Mouse (Mus musculus) midbrain, embryonic 16.5 days (tissue): ENCODE measurements around the gene Car4. TPM values are rescaled to one million over a fixed set of nuclear protein-coding genes. Genes with fewer than 3 reads are reported as not detected.

Experiments
- ATAC-seq: fragments of 200-750 bp; cut with Nextera tagmentation; 2 replicates; pipeline ENCODE4 v1.8.0; 2017; ENCODE audit warnings: moderate TSS enrichment
- H3K27ac ChIP-seq: fragments of 300-500 bp; sonication (generic); 2 replicates; pipeline ENCODE4 v1.5.1; 2014; ENCODE audit warnings: mild to moderate bottlenecking, low read length, mixed read lengths
- H3K27me3 ChIP-seq: fragments of 300-500 bp; sonication (generic); 2 replicates; pipeline ENCODE4 v1.6.1; 2014; ENCODE audit warnings: low read depth, low read length, mixed read lengths; ENCODE audit not compliant: control insufficient read depth, insufficient read depth
- H3K36me3 ChIP-seq: fragments of 300-500 bp; sonication (generic); 2 replicates; pipeline ENCODE4 v1.6.1; 2014; ENCODE audit warnings: mild to moderate bottlenecking, low read length, moderate library complexity, mixed read lengths; ENCODE audit not compliant: control insufficient read depth, insufficient read depth
- H3K4me1 ChIP-seq: fragments of 300-500 bp; sonication (generic); 2 replicates; pipeline ENCODE4 v1.6.1; 2014; ENCODE audit warnings: mild to moderate bottlenecking, low read length, mixed read lengths; ENCODE audit not compliant: control insufficient read depth, insufficient read depth
- H3K4me2 ChIP-seq: fragments of 300-500 bp; sonication (generic); 2 replicates; pipeline ENCODE4 v1.6.1; 2014; ENCODE audit warnings: mild to moderate bottlenecking, low read length, mixed read lengths
- H3K4me3 ChIP-seq: fragments of 300-500 bp; sonication (generic); 2 replicates; pipeline ENCODE4 v1.5.1; 2014; ENCODE audit warnings: low read depth, mild to moderate bottlenecking, low read length, moderate library complexity, mixed read lengths
- H3K9ac ChIP-seq: fragments of 300-500 bp; sonication (generic); 2 replicates; pipeline ENCODE4 v1.6.1; 2014; ENCODE audit warnings: low read depth, low read length, mixed read lengths
- H3K9me3 ChIP-seq: fragments of 300-500 bp; sonication (generic); replicated peaks from 2 replicates; pipeline ENCODE4 v1.6.1; 2014; ENCODE audit warnings: mild to moderate bottlenecking, low read length, mixed read lengths; ENCODE audit not compliant: control insufficient read depth, poor library complexity, severe bottlenecking
- WGBS: fragments of 180-500 bp; shearing (Covaris S2); extraction: QIAGEN DNeasy Blood & Tissue Kit; methylation state at CpG from one replicate; pipeline ENCODE4 v1.1.7; 2014; 5-methylcytosine and 5-hydroxymethylcytosine counted together
- polyA plus RNA-seq: library from polyadenylated mRNA; unstranded; fragments of >200 nt; fragmentation: Nextera tagmentation; extraction: Ambion mirVana; gene quantifications from 2 replicates; pipeline ENCODE4 v1.2.1, GENCODE M21; 2015

Car4 gene
- polyA plus RNA-seq, 1 experiment from 2014 or later, result 5.7 TPM

DNA sequence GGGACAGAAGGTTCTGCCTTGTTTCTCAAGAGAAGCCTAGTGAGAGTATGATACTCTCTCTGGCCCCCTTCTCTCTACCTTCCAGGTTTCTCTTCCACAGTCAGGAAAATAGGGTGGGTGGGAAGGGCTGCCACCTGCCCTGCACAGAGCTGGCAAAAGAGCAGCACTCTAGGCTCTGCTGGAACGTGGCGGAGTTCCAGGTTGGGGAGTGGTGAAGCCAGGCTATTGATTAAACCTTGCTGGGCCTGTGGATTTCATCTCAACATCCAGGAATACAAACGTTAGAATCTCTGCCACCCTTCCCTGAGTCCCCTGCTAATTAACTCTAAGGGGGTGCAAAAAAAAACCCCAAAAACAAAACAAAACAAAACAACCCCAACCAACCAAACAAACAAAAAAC is 9.1 kb upstream of the Car4 start:
- peaks cover 13% of the 10 kb centered on the region for H3K4me1 ChIP-seq
- H3K36me3 ChIP-seq, result no peaks in the 10 kb centered on the region
- H3K9ac ChIP-seq, result no peak overlapping the region
- no peaks in the 10 kb centered on the region for H3K9me3 ChIP-seq
- H3K27ac ChIP-seq, result no peak overlapping the region
- no peak overlapping the region for H3K4me3 ChIP-seq
- no peak for ATAC-seq
- no peaks in the 10 kb centered on the region; the same call in 1 of the 2 replicates for H3K27me3 ChIP-seq
- no peak overlapping the region for H3K4me2 ChIP-seq
- 34% methylated on average over 3 of the region's 3 CpGs for WGBS

DNA sequence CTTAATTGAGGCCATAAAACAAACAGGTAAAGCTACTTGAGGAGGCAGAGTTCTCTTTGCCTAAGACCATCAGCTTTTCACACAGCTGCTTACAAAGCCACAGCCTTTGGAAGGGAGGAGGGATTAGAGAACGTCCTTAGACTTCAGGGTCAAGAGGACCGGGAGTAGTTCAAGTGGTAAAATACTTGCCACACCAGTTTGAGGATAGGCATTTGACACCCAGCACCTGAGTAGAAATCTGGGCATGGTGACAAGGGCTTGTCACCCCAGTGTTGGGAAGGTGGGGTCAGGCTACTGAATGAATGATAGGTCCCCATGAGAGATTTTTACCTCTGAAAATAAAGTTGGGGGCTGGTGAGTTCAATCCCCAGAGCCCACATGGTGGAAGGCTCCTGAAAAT is 5.0 kb upstream of the Car4 start:
- Histone ChIP-seq H3K4me1 (peaks cover 6% of the 10 kb centered on the region; the same call in 1 of the 2 replicates), H3K4me3 (no peak overlapping the region), H3K27me3 (peaks cover 12% of the 10 kb centered on the region), H3K27ac (no peak overlapping the region), H3K9me3 (no peaks in the 10 kb centered on the region), H3K4me2 (no peak overlapping the region), H3K36me3 (no peaks in the 10 kb centered on the region), H3K9ac (no peak overlapping the region)
- 19% methylated on average over 2 of the region's 2 CpGs for WGBS
- ATAC-seq, result no peak

DNA sequence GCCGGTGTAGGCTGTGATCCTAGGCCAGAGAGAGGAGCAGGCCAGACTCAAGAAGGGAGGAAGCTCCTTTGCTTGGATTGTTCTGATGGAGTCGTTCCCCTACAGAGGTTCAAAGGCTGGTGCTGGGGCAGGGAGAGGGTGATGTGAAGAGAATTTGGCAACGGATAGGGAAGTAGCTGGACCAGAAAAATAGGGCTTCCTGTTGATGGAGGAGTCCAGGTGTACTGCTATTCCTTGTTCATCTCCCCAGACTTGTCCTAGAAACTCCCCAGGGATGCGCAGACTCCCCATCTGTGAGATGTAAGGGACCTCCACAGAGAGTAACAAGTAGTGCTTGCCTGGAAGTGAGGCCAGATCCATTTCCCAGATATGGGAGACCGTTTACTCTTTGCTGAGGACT is 1.2 kb upstream of the Car4 start:
- ATAC-seq, result no peak
- Histone ChIP-seq H3K4me1 (peaks cover 10% of the 10 kb centered on the region), H3K36me3 (no peaks in the 10 kb centered on the region), H3K4me3 (no peak overlapping the region), H3K27me3 (peaks cover 19% of the 10 kb centered on the region), H3K27ac (no peak overlapping the region), H3K9ac (no peak overlapping the region), H3K4me2 (no peak overlapping the region), H3K9me3 (no peaks in the 10 kb centered on the region)
- 27% methylated on average over 5 of the region's 5 CpGs for WGBS

DNA sequence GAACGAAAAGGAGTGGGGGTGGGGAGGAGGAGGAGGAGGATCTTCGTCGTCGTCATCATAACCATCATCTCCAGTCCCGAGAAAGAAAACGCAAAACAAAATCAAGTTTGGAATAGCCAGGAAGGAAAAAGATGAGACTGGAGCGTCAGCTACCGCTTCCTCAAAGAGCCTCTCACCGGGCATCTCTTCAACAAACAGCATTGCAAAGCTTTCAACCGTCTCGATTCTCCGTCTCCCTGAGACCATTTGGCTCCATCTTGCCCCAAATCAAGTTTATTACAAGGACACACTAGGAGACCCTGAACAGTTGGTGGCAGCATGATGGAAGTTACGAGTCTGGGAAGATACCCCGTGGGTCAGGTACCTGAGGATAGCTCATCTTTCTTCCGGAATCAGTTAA is 415 bp upstream of the Car4 start:
- H3K9me3 ChIP-seq, result no peaks in the 10 kb centered on the region
- peaks cover 10% of the 10 kb centered on the region for H3K4me1 ChIP-seq
- H3K36me3 ChIP-seq, result no peaks in the 10 kb centered on the region
- no peak overlapping the region for H3K27ac ChIP-seq
- H3K4me2 ChIP-seq, result peak overlapping the region; percentile 69
- H3K27me3 ChIP-seq, result peaks cover 19% of the 10 kb centered on the region
- no peak for ATAC-seq
- peak overlapping the region; percentile 41 for H3K4me3 ChIP-seq
- H3K9ac ChIP-seq, result no peak overlapping the region
- WGBS, result 6% methylated on average over 15 of the region's 15 CpGs

DNA sequence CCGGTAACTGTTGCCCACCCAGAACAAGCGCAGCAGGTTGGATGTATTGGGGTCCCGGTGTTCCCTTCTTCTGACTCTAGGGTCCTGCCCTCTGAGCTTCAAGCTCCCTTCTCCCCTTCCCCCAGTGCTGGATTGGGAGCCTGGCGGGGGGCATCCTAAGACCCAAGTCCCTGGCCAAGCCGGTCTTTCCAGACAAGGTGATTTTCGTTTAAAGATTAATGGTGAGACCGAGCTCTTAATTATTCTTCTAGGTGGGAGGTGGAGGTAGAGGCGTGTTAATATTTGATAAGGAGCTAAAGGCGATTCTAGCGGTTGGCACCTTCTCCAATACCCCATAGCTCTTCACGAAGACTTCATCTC is 665 bp downstream of the Car4 start:
- Histone ChIP-seq H3K9me3 (no peaks in the 10 kb centered on the region), H3K4me2 (peak overlapping the region; percentile 69), H3K27ac (no peak overlapping the region), H3K4me3 (peak overlapping the region; percentile 41), H3K9ac (peak overlapping the region; percentile 49; the same call in 1 of the 2 replicates), H3K4me1 (peaks cover 10% of the 10 kb centered on the region), H3K27me3 (peaks cover 19% of the 10 kb centered on the region), H3K36me3 (no peaks in the 10 kb centered on the region)
- no peak for ATAC-seq
- 0% methylated on average over 11 of the region's 11 CpGs for WGBS

DNA sequence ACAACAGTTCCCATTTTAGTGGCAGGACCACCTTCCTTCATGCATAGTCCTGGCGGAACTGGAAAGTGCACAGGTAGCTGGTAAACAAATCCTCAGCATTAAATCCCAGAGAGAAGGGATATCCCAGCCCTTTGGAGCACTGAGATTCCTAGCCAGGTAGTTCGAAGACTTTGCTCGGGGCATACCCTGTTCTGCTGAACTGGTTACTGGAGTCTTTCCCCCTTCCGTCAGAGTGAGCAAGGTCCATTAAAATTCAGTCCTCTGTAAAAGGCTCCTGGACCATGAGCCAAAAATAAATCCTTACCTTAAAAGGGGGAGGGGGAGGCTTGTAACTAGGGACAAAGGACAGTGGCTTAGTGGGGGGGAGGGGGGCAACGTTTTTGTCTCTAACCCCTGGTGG is 1.6 kb downstream of the Car4 start:
- WGBS, result 12% methylated on average over 5 of the region's 5 CpGs
- ATAC-seq, result no peak

DNA sequence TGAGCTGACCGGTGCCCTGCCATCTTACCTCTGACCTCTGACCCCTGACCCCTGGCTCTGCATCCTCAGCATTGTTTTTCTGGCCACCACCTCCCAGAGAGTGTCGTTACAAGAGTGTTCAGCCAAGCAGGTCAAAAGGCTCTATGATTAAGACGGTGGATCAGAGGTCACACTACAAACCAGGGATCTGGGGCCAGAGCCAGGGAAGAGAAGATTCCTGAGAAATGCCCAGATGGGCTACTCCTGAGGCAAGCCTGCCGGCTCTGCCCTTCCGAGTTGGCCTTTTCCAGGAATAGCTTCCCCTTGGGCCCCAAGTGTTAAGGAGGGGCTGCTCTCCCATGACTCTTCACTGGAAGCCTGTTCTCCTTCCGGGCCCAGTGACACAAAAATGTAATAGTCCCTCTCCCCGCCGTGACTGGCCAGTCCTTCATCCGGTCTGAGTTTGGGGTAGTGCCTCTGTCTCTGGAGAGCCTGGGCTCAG is 2.2 kb downstream of the Car4 start:
- Histone ChIP-seq H3K4me2 (no peak overlapping the region), H3K27ac (no peak overlapping the region), H3K9ac (no peak overlapping the region), H3K9me3 (no peaks in the 10 kb centered on the region), H3K36me3 (no peaks in the 10 kb centered on the region), H3K4me1 (peaks cover 10% of the 10 kb centered on the region), H3K27me3 (peaks cover 19% of the 10 kb centered on the region), H3K4me3 (no peak overlapping the region)
- WGBS, result 2% methylated on average over 9 of the region's 9 CpGs
- ATAC-seq, result no peak

More for the DNA sequence above, 1.6 kb downstream of the Car4 start:
- H3K27ac ChIP-seq, result no peak overlapping the region
- H3K36me3 ChIP-seq, result no peaks in the 10 kb centered on the region
- peaks cover 10% of the 10 kb centered on the region for H3K4me1 ChIP-seq
- peaks cover 19% of the 10 kb centered on the region for H3K27me3 ChIP-seq
- H3K9me3 ChIP-seq, result no peaks in the 10 kb centered on the region
- no peak overlapping the region for H3K4me3 ChIP-seq
- no peak overlapping the region for H3K9ac ChIP-seq
- H3K4me2 ChIP-seq, result no peak overlapping the region

DNA sequence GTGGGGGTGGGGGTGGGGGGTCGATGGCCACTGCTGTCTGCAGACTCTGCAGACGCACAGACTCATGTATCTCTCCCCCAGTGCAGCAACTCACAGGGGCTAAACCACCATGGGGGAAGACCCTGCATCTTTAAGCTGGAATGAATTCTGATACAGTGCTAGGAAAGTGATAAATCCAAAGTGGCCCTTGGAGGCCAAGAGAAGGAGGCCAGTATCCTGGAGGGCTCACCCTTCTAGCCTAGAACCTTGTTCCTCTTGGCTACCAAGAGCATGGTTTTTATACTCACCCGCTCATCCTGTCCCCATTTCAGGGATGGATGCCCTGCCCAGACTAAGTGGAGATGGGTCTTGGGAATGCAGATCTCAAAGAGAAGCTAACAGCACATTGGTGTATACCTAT is 2.7 kb downstream of the Car4 start:
- WGBS, result 26% methylated on average over 3 of the region's 3 CpGs

DNA sequence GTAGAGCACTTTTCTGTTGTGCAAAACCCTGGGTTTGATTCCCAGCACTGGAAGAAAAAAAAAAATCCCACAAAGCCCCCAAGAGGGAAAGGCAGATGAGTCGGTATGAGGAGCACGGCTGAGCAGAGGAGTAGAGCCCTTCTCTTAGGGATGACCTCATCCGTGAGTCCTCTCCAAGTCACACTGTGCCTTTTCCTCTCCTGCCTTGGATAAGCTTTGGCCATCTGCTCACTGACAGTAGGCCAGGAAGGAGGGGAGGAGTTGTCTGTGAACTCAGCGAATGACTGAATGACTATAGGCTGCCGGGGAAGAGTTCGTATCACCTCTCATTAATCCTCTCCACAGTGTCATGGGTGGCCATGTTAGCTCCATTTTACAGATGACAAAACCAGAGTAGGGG is 3.2 kb downstream of the Car4 start:
- H3K9me3 ChIP-seq, result no peaks in the 10 kb centered on the region
- no peak overlapping the region for H3K4me3 ChIP-seq
- no peak overlapping the region for H3K27ac ChIP-seq
- peaks cover 10% of the 10 kb centered on the region for H3K4me1 ChIP-seq
- 63% methylated on average over 6 of the region's 6 CpGs for WGBS
- H3K9ac ChIP-seq, result no peak overlapping the region
- no peaks in the 10 kb centered on the region for H3K36me3 ChIP-seq
- no peak overlapping the region for H3K4me2 ChIP-seq
- peaks cover 19% of the 10 kb centered on the region for H3K27me3 ChIP-seq
- ATAC-seq, result no peak

More for the DNA sequence above, 2.7 kb downstream of the Car4 start:
- no peak overlapping the region for H3K4me3 ChIP-seq
- no peaks in the 10 kb centered on the region for H3K36me3 ChIP-seq
- H3K4me1 ChIP-seq, result peaks cover 10% of the 10 kb centered on the region
- H3K27me3 ChIP-seq, result peaks cover 19% of the 10 kb centered on the region
- no peak overlapping the region for H3K4me2 ChIP-seq
- H3K9me3 ChIP-seq, result no peaks in the 10 kb centered on the region
- ATAC-seq, result no peak
- H3K27ac ChIP-seq, result no peak overlapping the region
- H3K9ac ChIP-seq, result no peak overlapping the region
